ENCODE assay signal across 17 mouse cellular contexts in the genomic region with DNA sequence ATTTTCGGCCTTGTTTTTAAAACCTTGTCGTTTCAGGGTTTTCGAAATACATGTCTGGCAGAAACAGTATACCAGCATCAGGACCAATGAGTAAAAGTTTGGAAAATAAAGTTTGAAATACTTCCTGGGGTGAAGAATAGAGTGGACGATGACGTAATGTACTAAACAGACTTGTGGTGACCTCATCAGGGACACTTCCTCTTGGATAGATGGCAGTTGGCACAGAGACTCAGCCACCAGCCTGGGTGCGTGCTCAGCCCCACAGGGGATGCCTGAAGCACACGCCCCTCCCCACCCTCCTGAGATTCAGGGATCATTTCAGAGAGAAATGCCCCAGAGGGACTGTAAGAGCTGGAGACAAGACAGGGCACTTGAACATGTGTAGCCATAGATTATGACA.
DNase-seq lines count a peak whose midpoint lies in the region; ATAC-seq lines count a peak whose summit lies in the region.
"Had no signal": no experiment of that assay in that cellular context is flagged by ENCODE, and none has a peak within 500 bp of the region (broad histone marks: within the 10 kb centered on the region; RNA-seq: fewer than 3 reads in every experiment).

No protein-coding gene starts in this region.

- no peaks in the 10 kb centered on the region for H3K36me3 ChIP-seq in heart, embryonic 13.5 days
- no peaks in the 10 kb centered on the region for H3K36me3 ChIP-seq in lung, embryonic 15.5 days
- no peaks in the 10 kb centered on the region for H3K36me3 ChIP-seq in embryonic facial prominence, embryonic 15.5 days
- H3K36me3 ChIP-seq: embryonic facial prominence, embryonic 13.5 days; hindbrain, embryonic 15.5 days had no signal

- H3K27me3 ChIP-seq in heart, embryonic 13.5 days (replicated peaks), result peaks cover 12% of the 10 kb centered on the region
- no peaks in the 10 kb centered on the region for H3K27me3 ChIP-seq in lung, embryonic 15.5 days
- 0 out of 2 replicates have a peak, but pooled peaks cover 2% of the 10 kb centered on the region for H3K27me3 ChIP-seq in embryonic facial prominence, embryonic 15.5 days
- H3K27me3 ChIP-seq: hindbrain, embryonic 15.5 days had no signal

- 70% methylated on average over 7 of the region's 7 CpGs for WGBS in heart, embryonic 13.5 days
- WGBS in lung, embryonic 15.5 days, result 55% methylated on average over 7 of the region's 7 CpGs
- WGBS in embryonic facial prominence, embryonic 15.5 days, result 67% methylated on average over 7 of the region's 7 CpGs

- no peak overlapping the region for H3K4me2 ChIP-seq in heart, embryonic 13.5 days
- no peak overlapping the region for H3K4me2 ChIP-seq in lung, embryonic 15.5 days
- H3K4me2 ChIP-seq in embryonic facial prominence, embryonic 15.5 days (replicated peaks), result no peak overlapping the region
- H3K4me2 ChIP-seq: embryonic facial prominence, embryonic 13.5 days; hindbrain, embryonic 15.5 days had no signal

- ATAC-seq in heart, embryonic 13.5 days (ENCODE audit: extremely low read depth, insufficient number of reproducible peaks, low FRiP score, low TSS enrichment), result no peak
- ATAC-seq in lung, embryonic 15.5 days (ENCODE audit: borderline replicate concordance, extremely low read depth, low FRiP score, low TSS enrichment), result peak; percentile 11
- ATAC-seq in embryonic facial prominence, embryonic 15.5 days (ENCODE audit: insufficient number of reproducible peaks, low FRiP score, low TSS enrichment, low read depth), result peak; percentile 26; the same call in 1 of the 2 replicates
- ATAC-seq: CD4-positive, CD25-positive, alpha-beta regulatory T cell, adult 4 months had no signal

- H3K9me3 ChIP-seq in heart, embryonic 13.5 days, result no peaks in the 10 kb centered on the region
- H3K9me3 ChIP-seq in lung, embryonic 15.5 days, result no peaks in the 10 kb centered on the region
- no peaks in the 10 kb centered on the region for H3K9me3 ChIP-seq in embryonic facial prominence, embryonic 15.5 days (replicated peaks)
- H3K9me3 ChIP-seq: embryonic facial prominence, embryonic 13.5 days; hindbrain, embryonic 15.5 days had no signal

- H3K4me1 ChIP-seq in heart, embryonic 13.5 days, result peaks cover 58% of the 10 kb centered on the region
- H3K4me1 ChIP-seq in lung, embryonic 15.5 days, result peaks cover 67% of the 10 kb centered on the region
- peaks cover 22% of the 10 kb centered on the region for H3K4me1 ChIP-seq in embryonic facial prominence, embryonic 15.5 days

- peak overlapping the region; percentile 33; the same call in 1 of the 2 replicates for H3K27ac ChIP-seq in heart, embryonic 13.5 days (replicated peaks)
- peak overlapping the region; percentile 37; the same call in 1 of the 2 replicates for H3K27ac ChIP-seq in lung, embryonic 15.5 days
- H3K27ac ChIP-seq in embryonic facial prominence, embryonic 15.5 days (replicated peaks), result no peak overlapping the region
- H3K27ac ChIP-seq: embryonic facial prominence, embryonic 13.5 days; hindbrain, embryonic 15.5 days; macrophage had no signal

- H3K4me3 ChIP-seq in heart, embryonic 13.5 days, result no peak overlapping the region
- H3K4me3 ChIP-seq in lung, embryonic 15.5 days, result no peak overlapping the region
- H3K4me3 ChIP-seq in embryonic facial prominence, embryonic 15.5 days (replicated peaks), result no peak overlapping the region
- H3K4me3 ChIP-seq: embryonic facial prominence, embryonic 13.5 days; hindbrain, embryonic 15.5 days had no signal

- no peak for DNase-seq in heart, adult 8-10 months (ENCODE audit: low spot score)
- no peak for DNase-seq in lung, adult 18-20 months
- DNase-seq in Muller cell, postnatal 12 days (ENCODE audit: inconsistent ontology term), result peak; percentile 1
- DNase-seq in spleen, postnatal 14 days (ENCODE audit: low spot score in 2 of 2), result no peak
- DNase-seq: adrenal gland, postnatal 36 days; cerebellum, postnatal 36 days; kidney, adult 9 months; liver; right cerebral cortex, postnatal 14 days; thymus, adult 2 months had no signal

- no peak overlapping the region for H3K9ac ChIP-seq in heart, embryonic 13.5 days
- no peak overlapping the region for H3K9ac ChIP-seq in lung, embryonic 15.5 days
- H3K9ac ChIP-seq in embryonic facial prominence, embryonic 15.5 days, result no peak overlapping the region
- H3K9ac ChIP-seq: embryonic facial prominence, embryonic 13.5 days; hindbrain, embryonic 15.5 days had no signal
